Mouse (Mus musculus) embryonic facial prominence, embryonic 12.5 days (tissue): ENCODE results near the gene Sprr2a1. TPM values are rescaled to one million over a fixed set of nuclear protein-coding genes. Genes with fewer than 3 reads are reported as not detected.
"Not testable (repeated sequence)": the region's sequence is repeated elsewhere in the genome, so short reads cannot be mapped to it uniquely, and the experiment has no call there.

Source experiments
- ATAC-seq: fragments of 200-750 bp; cut with Nextera tagmentation; 2 replicates; pipeline ENCODE4 v1.8.0; 2017; ENCODE audit not compliant: insufficient number of reproducible peaks, insufficient read depth, low FRiP score, low TSS enrichment
- H3K27ac ChIP-seq: fragments of 300-500 bp; sonication (generic); 2 replicates; pipeline ENCODE4 v1.5.1; 2016; ENCODE audit warnings: mild to moderate bottlenecking
- H3K27me3 ChIP-seq: fragments of 300-500 bp; sonication (generic); 2 replicates; pipeline ENCODE4 v1.6.1; 2016; ENCODE audit warnings: mild to moderate bottlenecking, moderate library complexity
- H3K36me3 ChIP-seq: fragments of 300-500 bp; sonication (generic); 2 replicates; pipeline ENCODE4 v1.6.1; 2016; ENCODE audit warnings: mild to moderate bottlenecking
- H3K4me1 ChIP-seq: fragments of 300-500 bp; sonication (generic); 2 replicates; pipeline ENCODE4 v1.6.1; 2016
- H3K4me2 ChIP-seq: fragments of 300-500 bp; sonication (generic); replicated peaks from 2 replicates; pipeline ENCODE4 v1.6.1; 2016; ENCODE audit warnings: mild to moderate bottlenecking, moderate library complexity
- H3K4me3 ChIP-seq: fragments of 300-500 bp; sonication (generic); 2 replicates; pipeline ENCODE4 v1.5.1; 2016; ENCODE audit warnings: mild to moderate bottlenecking
- H3K9ac ChIP-seq: fragments of 300-500 bp; sonication (generic); 2 replicates; pipeline ENCODE4 v1.6.1; 2016; ENCODE audit warnings: mild to moderate bottlenecking, moderate library complexity
- H3K9me3 ChIP-seq: fragments of 300-500 bp; sonication (generic); 2 replicates; pipeline ENCODE4 v1.6.1; 2016; ENCODE audit warnings: mild to moderate bottlenecking, moderate library complexity
- WGBS: fragments of 180-500 bp; shearing (Covaris S2); methylation state at CpG from one replicate; pipeline ENCODE4 v1.1.7; 2016; 5-methylcytosine and 5-hydroxymethylcytosine counted together
- polyA plus RNA-seq: library from polyadenylated mRNA; unstranded; fragments of >200 nt; fragmentation: Nextera tagmentation; extraction: Ambion mirVana; gene quantifications from 2 replicates; pipeline ENCODE4 v1.2.1, GENCODE M21; 2016

The Sprr2a1 gene
- polyA plus RNA-seq, 1 experiment from 2014 or later, result not detected

GRCm38 (mm10) chr3:92239197-92239596 is 23.6 kb downstream of the Sprr2a1 start:
- H3K4me1 ChIP-seq, H3K4me3 ChIP-seq, H3K27me3 ChIP-seq, H3K9ac ChIP-seq, H3K36me3 ChIP-seq, H3K27ac ChIP-seq, H3K4me2 ChIP-seq, H3K9me3 ChIP-seq: not testable (repeated sequence)
- ATAC-seq, result peak; percentile 53; the same call in 1 of the 2 replicates
- WGBS, result no CpG with 5 or more reads among the region's 1 CpGs

GRCm38 (mm10) chr3:92244833-92245232 is 29.2 kb downstream of the Sprr2a1 start:
- not testable (repeated sequence) for H3K4me2 ChIP-seq, H3K4me1 ChIP-seq, H3K36me3 ChIP-seq, H3K27ac ChIP-seq, H3K9ac ChIP-seq, ATAC-seq, H3K9me3 ChIP-seq, H3K27me3 ChIP-seq, H3K4me3 ChIP-seq

GRCm38 (mm10) chr3:92246245-92246644 is 30.6 kb downstream of the Sprr2a1 start:
- no CpG with 5 or more reads among the region's 10 CpGs for WGBS
- H3K4me2 ChIP-seq, H3K27me3 ChIP-seq, H3K4me1 ChIP-seq, H3K36me3 ChIP-seq, H3K27ac ChIP-seq, H3K4me3 ChIP-seq, ATAC-seq, H3K9ac ChIP-seq, H3K9me3 ChIP-seq: not testable (repeated sequence)

- not testable (repeated sequence) for H3K27ac ChIP-seq, H3K4me1 ChIP-seq, H3K36me3 ChIP-seq, H3K4me2 ChIP-seq, ATAC-seq, H3K27me3 ChIP-seq, H3K4me3 ChIP-seq, H3K9me3 ChIP-seq, H3K9ac ChIP-seq
These were observed 32.9 kb downstream of the Sprr2a1 start for GRCm38 (mm10) chr3:92248494-92248893.

GRCm38 (mm10) chr3:92250450-92250849 is 34.9 kb downstream of the Sprr2a1 start:
- whole genome bisulfite sequencing, result 89% methylated on average over 1 of the region's 2 CpGs
- ATAC-seq, result not testable (repeated sequence)

GRCm38 (mm10) chr3:92253860-92254259 is 38.3 kb downstream of the Sprr2a1 start:
- H3K36me3 ChIP-seq, H3K4me2 ChIP-seq, H3K27ac ChIP-seq, H3K4me3 ChIP-seq, H3K27me3 ChIP-seq, H3K9ac ChIP-seq, H3K4me1 ChIP-seq, H3K9me3 ChIP-seq: not testable (repeated sequence)
- peak; percentile 79 for ATAC-seq
- WGBS, result no CpG with 5 or more reads among the region's 8 CpGs

More at GRCm38 (mm10) chr3:92250450-92250849, 34.9 kb downstream of the Sprr2a1 start:
- not testable (repeated sequence) for H3K27me3 ChIP-seq, H3K27ac ChIP-seq, H3K36me3 ChIP-seq, H3K4me1 ChIP-seq, H3K4me2 ChIP-seq, H3K9me3 ChIP-seq, H3K9ac ChIP-seq, H3K4me3 ChIP-seq

- H3K4me1 ChIP-seq, H3K9me3 ChIP-seq, H3K27me3 ChIP-seq, H3K9ac ChIP-seq, ATAC-seq, H3K4me2 ChIP-seq, H3K4me3 ChIP-seq, H3K27ac ChIP-seq, H3K36me3 ChIP-seq: not testable (repeated sequence)
These were observed 42.9 kb downstream of the Sprr2a1 start for GRCm38 (mm10) chr3:92258526-92258925.

- H3K27ac ChIP-seq, H3K4me1 ChIP-seq, H3K9me3 ChIP-seq, H3K4me3 ChIP-seq, H3K36me3 ChIP-seq, ATAC-seq, H3K9ac ChIP-seq, H3K4me2 ChIP-seq, H3K27me3 ChIP-seq: not testable (repeated sequence)
- no CpG with 5 or more reads among the region's 2 CpGs for WGBS
These were observed 47.9 kb downstream of the Sprr2a1 start for GRCm38 (mm10) chr3:92263462-92263861.

Other genes with a start within 250 kb of the Sprr2a1 start
- not detected in 2 replicates for gene Pglyrp3, start 201.2 kb upstream of the Sprr2a1 start, polyA plus RNA-seq
- 1.4 and 1.8 TPM in 2 replicates for gene Lor, start 132.7 kb upstream of the Sprr2a1 start, polyA plus RNA-seq
- gene Prr9, start 91.9 kb upstream of the Sprr2a1 start, polyA plus RNA-seq, result not detected in 2 replicates
- gene Lelp1, start 73.1 kb upstream of the Sprr2a1 start, polyA plus RNA-seq, result not detected in 2 replicates
- gene Sprr2a2, start 121 bp downstream of the Sprr2a1 start, polyA plus RNA-seq, result not detected in 2 replicates
- not detected in 2 replicates for gene Sprr2a3, start 69.6 kb downstream of the Sprr2a1 start, polyA plus RNA-seq
- gene Sprr2b, start 100.8 kb downstream of the Sprr2a1 start, polyA plus RNA-seq, result 0.61 TPM in 1 of 2 replicates, not detected in the other
- gene Sprr2d, start 123.3 kb downstream of the Sprr2a1 start, polyA plus RNA-seq, result not detected in 2 replicates
- gene Sprr2e, start 136.3 kb downstream of the Sprr2a1 start, polyA plus RNA-seq, result not detected in 2 replicates
- not detected in 2 replicates for gene Sprr2f, start 149.4 kb downstream of the Sprr2a1 start, polyA plus RNA-seq
- not detected in 2 replicates for gene Sprr2h, start 169.9 kb downstream of the Sprr2a1 start, polyA plus RNA-seq
- gene Sprr2i, start 192.2 kb downstream of the Sprr2a1 start, polyA plus RNA-seq, result not detected in 2 replicates
- gene Sprr2j-ps, start 202.3 kb downstream of the Sprr2a1 start, polyA plus RNA-seq, result not detected in 2 replicates
- 5.9 and 7.5 TPM in 2 replicates for gene Gm9774, start 213.6 kb downstream of the Sprr2a1 start, polyA plus RNA-seq
- not detected in 2 replicates for gene Sprr2k, start 216.8 kb downstream of the Sprr2a1 start, polyA plus RNA-seq
- not detected in 2 replicates for gene Sprr1b, start 223.0 kb downstream of the Sprr2a1 start, polyA plus RNA-seq
- not detected in 2 replicates for gene Sprr3, start 242.9 kb downstream of the Sprr2a1 start, polyA plus RNA-seq